ENCODE assay signal across 24 mouse cellular contexts in genomic region chr13:113875724-113876123, GRCm38 (mm10).
A peak's percentile ranks its signal among the peaks of the same experiment; 100 is the strongest.
DNase-seq lines count a peak whose midpoint lies in the region; ATAC-seq lines count a peak whose summit lies in the region.
"Had no signal": no experiment of that assay in that cellular context is flagged by ENCODE, and none has a peak within 500 bp of the region (broad histone marks: within the 10 kb centered on the region; RNA-seq: fewer than 3 reads in every experiment).

No protein-coding gene starts in this region.

- no peaks in the 10 kb centered on the region; the same call in 1 of the 2 replicates for H3K4me1 ChIP-seq in liver, embryonic 16.5 days (ENCODE audit: control insufficient read depth, low read depth, low read length)
- H3K4me1 ChIP-seq in liver, embryonic 11.5 days (replicated peaks; ENCODE audit: control insufficient read depth, insufficient read depth, low read length) = peaks cover 13% of the 10 kb centered on the region

- DNase-seq in liver, embryonic 11.5 days (ENCODE audit: low spot score) = no peak
- DNase-seq in 416B (ENCODE audit: low read depth) = peak; percentile 51
- DNase-seq in adipocyte (ENCODE audit: low spot score) = peak; percentile 16
- DNase-seq in kidney, postnatal 10 days = no peak
- no peak for DNase-seq in heart, postnatal 4 days
- DNase-seq: adrenal gland, postnatal 10 days; adrenal gland, postnatal 36 days; cerebellum, adult 18-20 months; cerebellum, adult 9-10 months; cerebellum, postnatal 14 days; gastrocnemius, postnatal 25 days; heart, adult 2 months; heart, postnatal 14 days had no signal

- H3K4me2 ChIP-seq in liver, embryonic 16.5 days (ENCODE audit: low read depth, low read length) = 0 out of 2 replicates have a peak overlapping the region, but pooled peaks have one; percentile 5
- no peak overlapping the region for H3K4me2 ChIP-seq in liver, embryonic 11.5 days
- H3K4me2 ChIP-seq: embryonic facial prominence, embryonic 12.5 days; embryonic facial prominence, embryonic 15.5 days; heart, embryonic 13.5 days; hindbrain, embryonic 12.5 days; hindbrain, embryonic 15.5 days had no signal

- no peak for ATAC-seq in liver, embryonic 16.5 days (ENCODE audit: low read depth)
- ATAC-seq in liver, embryonic 11.5 days (replicated peaks; ENCODE audit: low FRiP score) = no peak
- peak; percentile 60; the same call in 1 of the 2 replicates for ATAC-seq in megakaryocyte, adult 5-6 weeks (ENCODE audit: poor library complexity, severe bottlenecking)
- ATAC-seq: activated CD4-positive, CD25-positive, alpha-beta regulatory T cell, adult 4 months; CD4-positive, CD25-positive, alpha-beta regulatory T cell, adult 4 months; forebrain, embryonic 14.5 days had no signal

- no peaks in the 10 kb centered on the region for H3K36me3 ChIP-seq in liver, embryonic 16.5 days (ENCODE audit: control insufficient read depth, insufficient read depth)
- H3K36me3 ChIP-seq in liver, embryonic 11.5 days (ENCODE audit: control insufficient read depth, insufficient read depth, low read length) = no peaks in the 10 kb centered on the region
- H3K36me3 ChIP-seq: embryonic facial prominence, embryonic 12.5 days; embryonic facial prominence, embryonic 15.5 days; heart, embryonic 10.5 days; heart, embryonic 13.5 days; hindbrain, embryonic 12.5 days; hindbrain, embryonic 15.5 days had no signal

- H3K9me3 ChIP-seq in liver, embryonic 16.5 days (replicated peaks; ENCODE audit: control insufficient read depth, low read length) = no peaks in the 10 kb centered on the region
- no peaks in the 10 kb centered on the region for H3K9me3 ChIP-seq in liver, embryonic 11.5 days (ENCODE audit: control insufficient read depth, low read length)
- H3K9me3 ChIP-seq: embryonic facial prominence, embryonic 12.5 days; embryonic facial prominence, embryonic 15.5 days; heart, embryonic 10.5 days; heart, embryonic 13.5 days; hindbrain, embryonic 12.5 days; hindbrain, embryonic 15.5 days had no signal

- no peak overlapping the region for H3K4me3 ChIP-seq in liver, embryonic 16.5 days (ENCODE audit: low read depth, low read length)
- no peak overlapping the region for H3K4me3 ChIP-seq in liver, embryonic 11.5 days (ENCODE audit: low read depth, low read length)
- H3K4me3 ChIP-seq: embryonic facial prominence, embryonic 12.5 days; embryonic facial prominence, embryonic 15.5 days; heart, adult 2 months; heart, embryonic 10.5 days; heart, embryonic 13.5 days; hindbrain, embryonic 12.5 days; hindbrain, embryonic 15.5 days had no signal

- no peak overlapping the region for H3K9ac ChIP-seq in liver, embryonic 16.5 days (ENCODE audit: low read depth, low read length)
- H3K9ac ChIP-seq in liver, embryonic 11.5 days (ENCODE audit: low read depth, low read length) = no peak overlapping the region
- H3K9ac ChIP-seq: embryonic facial prominence, embryonic 12.5 days; embryonic facial prominence, embryonic 15.5 days; heart, embryonic 13.5 days; hindbrain, embryonic 12.5 days; hindbrain, embryonic 15.5 days had no signal

- H3K27me3 ChIP-seq in liver, embryonic 16.5 days (ENCODE audit: control insufficient read depth, insufficient read depth, low read depth, low read length) = no peaks in the 10 kb centered on the region
- no peaks in the 10 kb centered on the region for H3K27me3 ChIP-seq in liver, embryonic 11.5 days (replicated peaks; ENCODE audit: control insufficient read depth, insufficient read depth, low read length)
- H3K27me3 ChIP-seq: embryonic facial prominence, embryonic 12.5 days; embryonic facial prominence, embryonic 15.5 days; heart, embryonic 13.5 days; hindbrain, embryonic 12.5 days; hindbrain, embryonic 15.5 days had no signal

- H3K27ac ChIP-seq in liver, embryonic 16.5 days (ENCODE audit: low read length) = no peak overlapping the region
- no peak overlapping the region for H3K27ac ChIP-seq in liver, embryonic 11.5 days (ENCODE audit: low read depth, low read length)
- H3K27ac ChIP-seq: embryonic facial prominence, embryonic 12.5 days; embryonic facial prominence, embryonic 15.5 days; heart, adult 2 months; heart, embryonic 10.5 days; heart, embryonic 13.5 days; hindbrain, embryonic 12.5 days; hindbrain, embryonic 15.5 days had no signal

- 33% methylated on average over 4 of the region's 4 CpGs for WGBS in liver, embryonic 16.5 days (ENCODE audit: insufficient replicate concordance)
- WGBS in liver, embryonic 11.5 days = 62% methylated on average over 4 of the region's 4 CpGs

Comparison
In these comparisons a context has a peak if more than half of its experiments do, and no peak if none do; other contexts are left out.
1. DNase-seq: peak in 416B (single experiment) and adipocyte (single experiment); none in liver, embryonic 11.5 days (single experiment), kidney, postnatal 10 days (single experiment) and heart, postnatal 4 days (single experiment).